Mouse (Mus musculus) WW6 (cell line): Measurements from ENCODE around the gene Fam213a.

Experiments used
- DNase-seq: peaks from one replicate; pipeline ENCODE4 v3.0.0-alpha.2; 2013; ENCODE audit warnings: low read depth, low spot score

The Fam213a gene

GRCm38 (mm10) chr14:40962365-40963290 is 51.0 kb downstream of the Fam213a start:
- DNase-seq: no peak

GRCm38 (mm10) chr14:40960237-40960636 is 53.4 kb downstream of the Fam213a start:
- DNase-seq: no peak

- DNase-seq: no peak
Observed at GRCm38 (mm10) chr14:40959586-40959985, 54.0 kb downstream of the Fam213a start.

GRCm38 (mm10) chr14:40958986-40959381 is 54.6 kb downstream of the Fam213a start:
- no peak for DNase-seq

GRCm38 (mm10) chr14:40958083-40958985 is 55.3 kb downstream of the Fam213a start:
- DNase-seq: no peak

GRCm38 (mm10) chr14:40957607-40958006 is 56.0 kb downstream of the Fam213a start:
- DNase-seq: no peak

GRCm38 (mm10) chr14:40956252-40957146 is 57.1 kb downstream of the Fam213a start:
- DNase-seq: peak; percentile 63

- no peak for DNase-seq
Observed at GRCm38 (mm10) chr14:40955596-40956251, 57.9 kb downstream of the Fam213a start.

GRCm38 (mm10) chr14:40955146-40955545 is 58.4 kb downstream of the Fam213a start:
- no peak for DNase-seq

- no peak for DNase-seq
Observed at GRCm38 (mm10) chr14:40953381-40953780, 60.2 kb downstream of the Fam213a start.

- no peak for DNase-seq
Observed at GRCm38 (mm10) chr14:40952715-40953114, 60.9 kb downstream of the Fam213a start.

GRCm38 (mm10) chr14:40952301-40952700 is 61.3 kb downstream of the Fam213a start:
- no peak for DNase-seq

- DNase-seq: no peak
Observed at GRCm38 (mm10) chr14:40949730-40950614, 63.6 kb downstream of the Fam213a start.

- no peak for DNase-seq
Observed at GRCm38 (mm10) chr14:40949047-40949446, 64.5 kb downstream of the Fam213a start.

- DNase-seq: no peak
Observed at GRCm38 (mm10) chr14:40948522-40948921, 65.1 kb downstream of the Fam213a start.

- DNase-seq: no peak
Observed at GRCm38 (mm10) chr14:40947431-40948394, 65.9 kb downstream of the Fam213a start.

GRCm38 (mm10) chr14:40943802-40944201 is 69.8 kb downstream of the Fam213a start:
- DNase-seq: no peak
